ENCODE assay signal across 27 mouse cellular contexts in the genomic region with DNA sequence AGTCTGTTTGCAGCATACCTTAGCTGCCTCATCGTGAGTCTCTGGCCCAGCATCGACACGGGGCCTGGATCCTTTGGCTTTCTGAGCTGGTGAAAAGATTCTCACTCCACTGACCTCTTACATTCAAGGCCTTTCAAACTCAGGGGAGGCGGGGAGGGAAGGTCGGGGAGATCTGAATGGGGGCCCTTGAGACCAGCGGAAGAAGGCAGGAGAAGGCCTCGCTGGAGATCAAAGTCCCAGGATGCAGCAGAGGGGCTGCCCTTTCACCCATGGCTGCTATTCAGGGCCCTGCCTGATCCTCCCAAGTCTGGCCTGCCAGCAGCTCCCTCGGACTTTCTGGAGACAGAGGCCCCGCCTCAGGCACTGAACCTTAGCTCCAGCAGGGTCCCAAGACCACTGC. TPM values are rescaled to one million over a fixed set of nuclear protein-coding genes. Genes with fewer than 3 reads are reported as not detected.
DNase-seq lines count a peak whose midpoint lies in the region; ATAC-seq and TF ChIP-seq lines count a peak whose summit lies in the region.
"Had no signal": no experiment of that assay in that cellular context is flagged by ENCODE, and none has a peak within 500 bp of the region (broad histone marks: within the 10 kb centered on the region; RNA-seq: fewer than 3 reads in every experiment).

No protein-coding gene starts in this region.

- no peaks in the 10 kb centered on the region; the same call in 1 of the 2 replicates for H3K9me3 ChIP-seq in midbrain, embryonic 11.5 days (ENCODE audit: control insufficient read depth, low read length)
- H3K9me3 ChIP-seq in midbrain, embryonic 16.5 days (replicated peaks; ENCODE audit: control insufficient read depth, low read length, poor library complexity, severe bottlenecking) = no peaks in the 10 kb centered on the region
- no peaks in the 10 kb centered on the region for H3K9me3 ChIP-seq in liver, embryonic 11.5 days (ENCODE audit: control insufficient read depth, low read length)
- H3K9me3 ChIP-seq: heart, embryonic 15.5 days; hindbrain, embryonic 13.5 days; limb, embryonic 13.5 days; liver, embryonic 12.5 days; midbrain, embryonic 15.5 days; neural tube, embryonic 12.5 days had no signal

- WGBS in kidney, adult 2 months = 37% methylated on average over 9 of the region's 9 CpGs
- WGBS in midbrain, embryonic 11.5 days = 15% methylated on average over 9 of the region's 9 CpGs
- 8% methylated on average over 9 of the region's 9 CpGs for WGBS in midbrain, embryonic 16.5 days
- 67% methylated on average over 9 of the region's 9 CpGs for WGBS in bone marrow, adult 2 months
- 52% methylated on average over 9 of the region's 9 CpGs for WGBS in liver, embryonic 11.5 days

- TF ChIP-seq POLR2A in kidney, adult 2 months (IDR thresholded peaks at IDR 0.05; ENCODE audit: low read depth, low read length) = no peak
- TF ChIP-seq POLR2A in bone marrow, adult 2 months (IDR thresholded peaks at IDR 0.05; ENCODE audit: borderline replicate concordance, control insufficient read depth, low read depth, low read length) = no peak

- peak; percentile 14 for DNase-seq in kidney, adult 2 months
- no peak for DNase-seq in kidney, postnatal 10 days
- DNase-seq in midbrain, embryonic 11.5 days (ENCODE audit: low spot score, missing footprints) = no peak
- DNase-seq in embryo, embryonic 11 days = peak; percentile 15
- DNase-seq in lung, adult 18-20 months = no peak
- no peak for DNase-seq in liver, embryonic 11.5 days (ENCODE audit: low spot score)
- DNase-seq: cerebellum, adult 2 months; cerebellum, postnatal 25 days; gastrocnemius, postnatal 14 days; liver, postnatal 0 days; lung, postnatal 4 days; right cerebral cortex, postnatal 4 days had no signal

- H3K4me1 ChIP-seq in kidney, adult 2 months (ENCODE audit: control insufficient read depth, insufficient read depth, low read length) = no peaks in the 10 kb centered on the region
- H3K4me1 ChIP-seq in midbrain, embryonic 11.5 days (ENCODE audit: control insufficient read depth, insufficient read depth, low read length) = peaks cover 5% of the 10 kb centered on the region; the same call in 1 of the 2 replicates
- H3K4me1 ChIP-seq in midbrain, embryonic 16.5 days (ENCODE audit: control insufficient read depth, insufficient read depth, low read length) = no peaks in the 10 kb centered on the region
- peaks cover 3% of the 10 kb centered on the region; the same call in 1 of the 2 replicates for H3K4me1 ChIP-seq in bone marrow, adult 2 months (ENCODE audit: control insufficient read depth, insufficient read depth, low read length)
- no peaks in the 10 kb centered on the region for H3K4me1 ChIP-seq in liver, embryonic 11.5 days (replicated peaks; ENCODE audit: control insufficient read depth, insufficient read depth, low read length)
- H3K4me1 ChIP-seq: forebrain, embryonic 13.5 days; liver, embryonic 12.5 days; megakaryocyte, embryonic 14.5 days; midbrain, embryonic 15.5 days; neural tube, embryonic 12.5 days had no signal

- TF ChIP-seq CTCF in kidney, adult 2 months (conservative IDR thresholded peaks at IDR 0.05; ENCODE audit: insufficient read depth, insufficient read length, low read depth, low read length) = no peak
- TF ChIP-seq CTCF in bone marrow, adult 2 months (IDR thresholded peaks at IDR 0.05; ENCODE audit: control insufficient read depth, insufficient read depth, low read length) = no peak

- H3K4me3 ChIP-seq in kidney, adult 2 months (ENCODE audit: insufficient read depth, low read depth, low read length) = no peak overlapping the region
- H3K4me3 ChIP-seq in midbrain, embryonic 11.5 days (ENCODE audit: low read depth, low read length) = no peak overlapping the region
- H3K4me3 ChIP-seq in midbrain, embryonic 16.5 days (ENCODE audit: low read depth, low read length) = no peak overlapping the region
- H3K4me3 ChIP-seq in bone marrow, adult 2 months (replicated peaks; ENCODE audit: control insufficient read depth, low read depth, low read length) = no peak overlapping the region
- H3K4me3 ChIP-seq in liver, embryonic 11.5 days (ENCODE audit: low read depth, low read length) = no peak overlapping the region
- H3K4me3 ChIP-seq: forebrain, embryonic 13.5 days; heart, embryonic 15.5 days; hindbrain, embryonic 13.5 days; limb, embryonic 13.5 days; liver, embryonic 12.5 days; megakaryocyte, embryonic 14.5 days; midbrain, embryonic 15.5 days; neural tube, embryonic 12.5 days had no signal

- H3K4me2 ChIP-seq in midbrain, embryonic 11.5 days = no peak overlapping the region
- H3K4me2 ChIP-seq in midbrain, embryonic 16.5 days (ENCODE audit: low read length) = no peak overlapping the region
- no peak overlapping the region for H3K4me2 ChIP-seq in liver, embryonic 11.5 days
- H3K4me2 ChIP-seq: forebrain, embryonic 13.5 days; heart, embryonic 15.5 days; hindbrain, embryonic 13.5 days; limb, embryonic 13.5 days; liver, embryonic 12.5 days; midbrain, embryonic 15.5 days; neural tube, embryonic 12.5 days had no signal

- H3K27ac ChIP-seq in kidney, adult 2 months (ENCODE audit: insufficient read depth, low read depth, low read length) = no peak overlapping the region
- H3K27ac ChIP-seq in midbrain, embryonic 11.5 days (ENCODE audit: low read depth, low read length) = no peak overlapping the region
- H3K27ac ChIP-seq in midbrain, embryonic 16.5 days (ENCODE audit: low read length) = no peak overlapping the region
- H3K27ac ChIP-seq in bone marrow, adult 2 months (ENCODE audit: control insufficient read depth, insufficient read depth, low read depth, low read length, poor library complexity) = peak overlapping the region; percentile 80
- no peak overlapping the region for H3K27ac ChIP-seq in liver, embryonic 11.5 days (ENCODE audit: low read depth, low read length)
- H3K27ac ChIP-seq: forebrain, embryonic 13.5 days; heart, embryonic 15.5 days; hindbrain, embryonic 13.5 days; limb, embryonic 13.5 days; liver, embryonic 12.5 days; midbrain, embryonic 15.5 days; neural tube, embryonic 12.5 days had no signal

- 0 out of 2 replicates have a peak, but pooled peaks have one; percentile 22 for ATAC-seq in midbrain, embryonic 11.5 days (ENCODE audit: low FRiP score)
- no peak for ATAC-seq in midbrain, embryonic 16.5 days
- no peak for ATAC-seq in liver, embryonic 11.5 days (replicated peaks; ENCODE audit: low FRiP score)
- ATAC-seq: forebrain, embryonic 13.5 days; intestine, embryonic 16.5 days; liver, embryonic 12.5 days; liver, postnatal 0 days; lung, postnatal 0 days; midbrain, embryonic 15.5 days had no signal

- H3K27me3 ChIP-seq in kidney, adult 2 months (replicated peaks; ENCODE audit: control insufficient read depth, insufficient read depth, low read length) = no peaks in the 10 kb centered on the region
- peaks cover 4% of the 10 kb centered on the region; the same call in 1 of the 2 replicates for H3K27me3 ChIP-seq in midbrain, embryonic 11.5 days (ENCODE audit: control insufficient read depth, insufficient read depth, low read length)
- no peaks in the 10 kb centered on the region; the same call in 1 of the 2 replicates for H3K27me3 ChIP-seq in midbrain, embryonic 16.5 days (ENCODE audit: control insufficient read depth, insufficient read depth, low read depth, low read length)
- H3K27me3 ChIP-seq in liver, embryonic 11.5 days (replicated peaks; ENCODE audit: control insufficient read depth, insufficient read depth, low read length) = no peaks in the 10 kb centered on the region; the same call in 1 of the 2 replicates
- H3K27me3 ChIP-seq: neural tube, embryonic 12.5 days had no signal

- H3K36me3 ChIP-seq in kidney, adult 2 months (ENCODE audit: control insufficient read depth, insufficient read depth, low read length) = no peaks in the 10 kb centered on the region
- H3K36me3 ChIP-seq in midbrain, embryonic 11.5 days (ENCODE audit: control insufficient read depth, insufficient read depth, low read length) = no peaks in the 10 kb centered on the region; the same call in 1 of the 2 replicates
- H3K36me3 ChIP-seq in midbrain, embryonic 16.5 days (ENCODE audit: control insufficient read depth, insufficient read depth, low read length) = no peaks in the 10 kb centered on the region
- no peaks in the 10 kb centered on the region for H3K36me3 ChIP-seq in liver, embryonic 11.5 days (ENCODE audit: control insufficient read depth, insufficient read depth, low read length)
- H3K36me3 ChIP-seq: G1E; heart, embryonic 15.5 days; hindbrain, embryonic 13.5 days; limb, embryonic 13.5 days; liver, embryonic 12.5 days; midbrain, embryonic 15.5 days; neural tube, embryonic 12.5 days had no signal

- no peak overlapping the region for H3K9ac ChIP-seq in midbrain, embryonic 11.5 days (ENCODE audit: low read length)
- no peak overlapping the region for H3K9ac ChIP-seq in midbrain, embryonic 16.5 days (ENCODE audit: low read depth, low read length)
- H3K9ac ChIP-seq in liver, embryonic 11.5 days (ENCODE audit: low read depth, low read length) = no peak overlapping the region
- H3K9ac ChIP-seq: forebrain, embryonic 13.5 days; heart, embryonic 15.5 days; hindbrain, embryonic 13.5 days; limb, embryonic 13.5 days; liver, embryonic 12.5 days; liver, postnatal 0 days; midbrain, embryonic 15.5 days; neural tube, embryonic 12.5 days had no signal

RNA-seq across cellular contexts. Expression of a gene that starts 36.6 kb away (rescaled TPM):
- 0.10 and 3.4 TPM in 2 replicates for polyA plus RNA-seq in kidney, adult 2 months (2012; rRNA removed)
- polyA plus RNA-seq in midbrain, embryonic 11.5 days (2014; fragmentation: Nextera tagmentation; extraction: Ambion mirVana) = 4.1 and 4.8 TPM in 2 replicates
- 3.6 and 4.8 TPM in 2 replicates for polyA plus RNA-seq in midbrain, embryonic 16.5 days (2015; fragmentation: Nextera tagmentation; extraction: Ambion mirVana)
- polyA plus RNA-seq in bone marrow, adult 2 months (2011; ENCODE audit: insufficient read depth, insufficient read length, low replicate concordance, missing spikeins) = 18.0 and 35.6 TPM in 2 replicates
- not detected in 2 replicates for polyA plus RNA-seq in liver, embryonic 11.5 days (2014; fragmentation: Nextera tagmentation; extraction: Ambion mirVana)
- polyA plus RNA-seq: C2C12; G1E; heart, embryonic 15.5 days; intestine, embryonic 16.5 days; limb, embryonic 13.5 days; stomach, embryonic 14.5 days had no signal

Comparison
In these comparisons a context has a peak if more than half of its experiments do, and no peak if none do; other contexts are left out.
1. DNase-seq: peak in kidney, adult 2 months (single experiment) and embryo, embryonic 11 days (single experiment); none in kidney, postnatal 10 days (single experiment), midbrain, embryonic 11.5 days (single experiment), lung, adult 18-20 months (0 of 2) and liver, embryonic 11.5 days (single experiment).